Mouse (Mus musculus) myocyte (in vitro differentiated cells): Measurements from ENCODE around the gene Clpb.

Experiments used
- POLR2A ChIP-seq: IDR thresholded peaks from one replicate; pipeline ENCODE4 v1.6.1; 2011; ENCODE audit warnings: low read depth, mild to moderate bottlenecking, control low read depth, moderate library complexity; ENCODE audit not compliant: insufficient read length
- USF1 ChIP-seq: IDR thresholded peaks from one replicate; pipeline ENCODE4 v1.6.1; 2011; ENCODE audit warnings: low read depth, mild to moderate bottlenecking, control low read depth, moderate library complexity

DNA sequence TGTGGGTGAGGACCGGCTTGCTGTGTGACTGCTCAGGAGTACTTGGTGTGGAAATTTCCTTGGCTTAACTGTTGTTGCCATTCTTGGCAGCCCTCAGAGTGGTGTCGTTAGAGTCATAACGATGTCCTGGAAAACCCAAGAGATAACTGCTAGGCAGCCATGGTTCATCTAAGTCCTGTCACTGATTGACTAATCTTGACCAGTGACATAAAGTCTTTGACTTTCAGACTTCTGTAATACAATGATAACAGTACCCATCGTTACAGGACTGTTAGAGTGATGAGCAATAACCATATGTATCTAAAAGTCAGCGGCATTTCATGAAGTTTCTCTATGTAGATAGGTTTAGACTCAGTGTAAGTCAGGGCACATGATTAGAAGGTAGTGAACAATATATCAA is 46.8 kb downstream of the Clpb start:
- no peak for TF ChIP-seq POLR2A
- TF ChIP-seq USF1 = no peak
